Mouse (Mus musculus) liver, postnatal 0 days (tissue): ENCODE measurements around the gene Lypd6b. TPM values are rescaled to one million over a fixed set of nuclear protein-coding genes. Genes with fewer than 3 reads are reported as not detected.

Source experiments
- ATAC-seq: fragments of 200-750 bp; cut with Nextera tagmentation; 2 replicates; pipeline ENCODE4 v1.8.0; 2017; ENCODE audit warnings: mild to moderate bottlenecking, moderate library complexity
- DNase-seq: peaks from one replicate; pipeline ENCODE4 v3.0.0-alpha.2; 2016
- H3K27ac ChIP-seq: fragments of 300-500 bp; sonication (generic); 2 replicates; pipeline ENCODE4 v1.5.1; 2014; ENCODE audit warnings: antibody characterized with exemption, moderate library complexity, mild to moderate bottlenecking, low read depth
- H3K27me3 ChIP-seq: fragments of 300-500 bp; sonication (generic); 2 replicates; pipeline ENCODE4 v1.6.1; 2014; ENCODE audit warnings: low read length, control low read depth, mixed read lengths; ENCODE audit not compliant: insufficient read depth
- H3K36me3 ChIP-seq: fragments of 300-500 bp; sonication (generic); replicated peaks from 2 replicates; pipeline ENCODE4 v1.6.1; 2014; ENCODE audit warnings: mild to moderate bottlenecking, control low read depth, low read length, moderate library complexity, mixed read lengths; ENCODE audit not compliant: insufficient read depth
- H3K4me1 ChIP-seq: fragments of 300-500 bp; sonication (generic); 2 replicates; pipeline ENCODE4 v1.6.1; 2014; ENCODE audit warnings: antibody characterized with exemption, mild to moderate bottlenecking, control low read depth; ENCODE audit not compliant: insufficient read depth
- H3K4me2 ChIP-seq: fragments of 300-500 bp; sonication (generic); 2 replicates; pipeline ENCODE4 v1.6.1; 2014; ENCODE audit warnings: low read depth, mild to moderate bottlenecking, low read length, moderate library complexity, mixed read lengths
- H3K4me3 ChIP-seq: fragments of 300-500 bp; sonication (generic); 2 replicates; pipeline ENCODE4 v1.5.1; 2014; ENCODE audit warnings: low read depth, low read length
- H3K9ac ChIP-seq: fragments of 300-500 bp; sonication (generic); replicated peaks from 2 replicates; pipeline ENCODE4 v1.6.1; 2014; ENCODE audit warnings: mild to moderate bottlenecking, moderate library complexity
- H3K9me3 ChIP-seq: fragments of 300-500 bp; sonication (generic); 2 replicates; pipeline ENCODE4 v1.6.1; 2016; ENCODE audit warnings: mild to moderate bottlenecking, control low read depth, low read length, mixed read lengths
- CTCF ChIP-seq: sonication (generic); IDR thresholded peaks from 2 replicates; pipeline ENCODE4 v1.5.1; 2016; ENCODE audit warnings: antibody characterized with exemption, low read depth
- EP300 ChIP-seq: IDR thresholded peaks from 2 replicates; pipeline ENCODE4 v1.6.1; 2016; ENCODE audit warnings: antibody characterized with exemption, low read depth, mild to moderate bottlenecking
- WGBS: fragments of 180-500 bp; shearing (Covaris S2); extraction: QIAGEN DNeasy Blood & Tissue Kit; methylation state at CpG from one replicate; pipeline ENCODE4 v1.1.7; 2014; ENCODE audit not compliant: insufficient replicate concordance; 5-methylcytosine and 5-hydroxymethylcytosine counted together
- polyA plus RNA-seq: library from polyadenylated mRNA; unstranded; fragments of >200 nt; fragmentation: Nextera tagmentation; extraction: Ambion mirVana; gene quantifications from 2 replicates; pipeline ENCODE4 v1.2.1, GENCODE M21; 2015

The Lypd6b gene
- polyA plus RNA-seq, 1 experiment from 2014 or later, result not detected

DNA sequence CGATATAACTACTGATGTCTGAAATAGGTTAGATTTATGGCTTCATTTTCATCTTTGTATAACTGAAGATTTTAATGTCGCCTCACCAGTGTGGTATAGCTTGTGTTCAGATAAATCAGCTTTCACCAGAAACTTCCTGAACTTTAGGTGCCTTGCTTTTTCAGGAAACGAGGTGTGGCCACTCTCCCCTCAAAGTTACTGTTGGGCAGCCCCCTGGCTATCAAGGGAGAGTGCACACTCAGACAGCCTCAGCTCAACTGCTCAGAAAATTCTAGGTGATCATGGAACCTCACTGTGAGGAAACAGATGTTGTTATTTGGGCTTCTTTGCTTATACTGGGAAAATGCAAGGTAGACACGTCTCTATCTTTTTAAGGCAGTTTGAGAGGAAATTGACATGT is 25.7 kb downstream of the Lypd6b start:
- no peaks in the 10 kb centered on the region for H3K9me3 ChIP-seq
- H3K36me3 ChIP-seq, result no peaks in the 10 kb centered on the region
- no peak for ATAC-seq
- no peak overlapping the region for H3K4me3 ChIP-seq
- DNase-seq, result no peak
- H3K27ac ChIP-seq, result no peak overlapping the region
- no peaks in the 10 kb centered on the region for H3K27me3 ChIP-seq
- H3K4me1 ChIP-seq, result peaks cover 14% of the 10 kb centered on the region
- no peak overlapping the region for H3K9ac ChIP-seq
- TF ChIP-seq EP300, result no peak
- no peak for TF ChIP-seq CTCF
- H3K4me2 ChIP-seq, result no peak overlapping the region
- 41% methylated on average over 4 of the region's 4 CpGs for WGBS

DNA sequence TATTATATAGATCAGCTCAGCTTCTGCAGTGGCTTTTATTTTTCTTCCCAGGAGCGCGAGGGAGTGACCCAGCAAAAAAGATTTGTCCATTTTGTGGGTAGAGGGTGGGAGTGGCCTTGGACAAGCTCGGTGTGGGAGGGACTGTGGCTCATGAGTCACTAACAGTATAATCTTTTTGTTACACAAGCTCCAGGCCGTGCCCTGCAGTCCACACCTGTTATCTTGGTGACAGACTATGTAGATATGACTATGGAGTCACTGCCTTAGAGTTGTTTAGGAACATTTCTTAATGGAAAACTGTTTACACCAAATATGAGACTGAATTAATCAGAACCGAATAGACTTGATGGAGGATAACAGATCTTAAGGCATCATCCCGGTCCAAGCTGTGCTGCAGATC is 26.5 kb downstream of the Lypd6b start:
- no peak for DNase-seq

DNA sequence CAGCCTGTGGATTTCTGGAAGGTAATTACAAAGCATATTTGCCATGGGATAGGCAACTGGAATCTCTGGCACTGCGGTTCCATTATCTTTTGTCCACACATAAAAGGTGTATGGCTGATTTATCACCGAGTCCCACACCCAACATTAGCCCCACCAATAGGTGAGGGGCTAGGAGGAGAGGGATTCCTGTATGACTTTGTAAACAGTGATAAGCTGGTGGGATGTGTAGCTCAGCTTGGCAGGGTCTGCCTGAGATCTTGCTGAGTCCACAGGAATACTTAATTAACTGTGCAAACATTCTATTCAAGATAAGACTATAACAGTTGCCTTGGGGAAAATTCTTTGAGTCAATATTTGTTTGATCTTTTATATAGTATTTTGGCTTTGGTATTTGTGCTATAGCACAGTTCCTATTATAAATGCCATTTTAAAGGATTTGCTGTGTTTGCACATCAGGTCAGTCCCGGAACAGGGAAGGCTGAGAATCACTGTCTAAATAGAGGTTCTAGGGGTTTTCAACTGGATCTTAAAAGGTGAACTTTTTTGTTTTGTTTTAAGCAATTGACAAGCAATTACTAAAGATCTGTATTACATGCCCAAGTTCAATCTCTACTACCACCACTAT is 28.3 kb downstream of the Lypd6b start:
- H3K36me3 ChIP-seq, result no peaks in the 10 kb centered on the region
- TF ChIP-seq EP300 (no peak), CTCF (no peak)
- no peaks in the 10 kb centered on the region for H3K27me3 ChIP-seq
- H3K9me3 ChIP-seq, result no peaks in the 10 kb centered on the region
- no peak overlapping the region for H3K9ac ChIP-seq
- DNase-seq, result no peak
- H3K4me2 ChIP-seq, result no peak overlapping the region
- no peak for ATAC-seq
- no peak overlapping the region for H3K4me3 ChIP-seq
- peaks cover 14% of the 10 kb centered on the region for H3K4me1 ChIP-seq
- no peak overlapping the region for H3K27ac ChIP-seq
- WGBS, result 49% methylated on average over 3 of the region's 3 CpGs

More for the DNA sequence above, 26.5 kb downstream of the Lypd6b start:
- peak; percentile 43; the same call in 1 of the 2 replicates for ATAC-seq
- Histone ChIP-seq H3K4me1 (peaks cover 14% of the 10 kb centered on the region), H3K4me3 (no peak overlapping the region), H3K9ac (no peak overlapping the region), H3K27ac (no peak overlapping the region), H3K9me3 (no peaks in the 10 kb centered on the region), H3K4me2 (no peak overlapping the region), H3K27me3 (no peaks in the 10 kb centered on the region), H3K36me3 (no peaks in the 10 kb centered on the region)
- TF ChIP-seq EP300 (no peak), CTCF (no peak)
- 28% methylated on average over 6 of the region's 6 CpGs for WGBS

DNA sequence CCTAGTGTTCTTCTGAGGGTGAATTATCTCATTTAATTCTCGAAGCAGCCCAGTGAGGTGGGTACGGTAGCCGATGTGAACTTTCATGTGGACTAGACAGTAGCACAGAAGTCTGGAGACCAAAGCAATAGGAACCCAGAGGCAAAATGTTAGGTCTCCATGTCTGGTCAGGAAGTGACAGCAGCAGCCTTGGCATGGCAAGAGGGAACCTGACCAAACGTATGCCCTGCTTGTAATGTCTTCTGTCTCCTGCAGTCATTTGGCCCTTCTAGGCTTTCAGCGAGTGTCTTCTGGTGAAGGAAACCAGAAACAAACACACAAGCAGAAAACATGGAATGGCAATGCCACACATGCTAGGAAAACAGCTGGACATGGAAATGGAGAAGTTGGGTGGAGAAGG is 29.1 kb downstream of the Lypd6b start:
- Histone ChIP-seq H3K27ac (no peak overlapping the region), H3K4me1 (peaks cover 12% of the 10 kb centered on the region), H3K9me3 (no peaks in the 10 kb centered on the region), H3K4me3 (no peak overlapping the region), H3K4me2 (no peak overlapping the region), H3K9ac (no peak overlapping the region), H3K36me3 (no peaks in the 10 kb centered on the region), H3K27me3 (no peaks in the 10 kb centered on the region)
- no peak for DNase-seq
- ATAC-seq, result no peak
- TF ChIP-seq CTCF (no peak), EP300 (no peak)
- 77% methylated on average over 5 of the region's 5 CpGs for WGBS

DNA sequence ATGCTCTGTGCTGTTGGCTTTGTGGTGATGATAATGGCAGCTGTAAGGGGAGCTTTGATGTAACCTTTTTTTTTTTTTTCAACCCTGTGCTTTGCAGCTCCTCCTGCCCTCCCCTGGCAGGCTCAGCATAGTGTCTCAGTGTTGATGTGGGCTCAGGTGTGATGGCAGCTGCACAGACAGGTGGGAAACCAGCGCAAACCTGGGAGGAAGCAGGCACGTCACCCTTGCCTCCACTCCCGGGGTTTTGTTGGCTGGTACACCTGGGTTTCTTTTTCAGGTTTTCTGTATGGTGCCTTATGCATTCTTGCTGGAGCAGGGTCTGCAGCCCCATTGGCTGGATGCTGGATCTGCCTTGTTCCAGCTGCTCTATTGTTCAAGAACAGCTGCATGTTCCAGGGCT is 29.7 kb downstream of the Lypd6b start:
- Histone ChIP-seq H3K9me3 (no peaks in the 10 kb centered on the region), H3K4me3 (no peak overlapping the region), H3K27ac (no peak overlapping the region), H3K27me3 (no peaks in the 10 kb centered on the region), H3K4me2 (no peak overlapping the region), H3K9ac (no peak overlapping the region), H3K4me1 (peaks cover 6% of the 10 kb centered on the region), H3K36me3 (no peaks in the 10 kb centered on the region)
- TF ChIP-seq CTCF (no peak), EP300 (no peak)
- no peak for ATAC-seq
- WGBS, result 81% methylated on average over 3 of the region's 3 CpGs
- DNase-seq, result no peak

DNA sequence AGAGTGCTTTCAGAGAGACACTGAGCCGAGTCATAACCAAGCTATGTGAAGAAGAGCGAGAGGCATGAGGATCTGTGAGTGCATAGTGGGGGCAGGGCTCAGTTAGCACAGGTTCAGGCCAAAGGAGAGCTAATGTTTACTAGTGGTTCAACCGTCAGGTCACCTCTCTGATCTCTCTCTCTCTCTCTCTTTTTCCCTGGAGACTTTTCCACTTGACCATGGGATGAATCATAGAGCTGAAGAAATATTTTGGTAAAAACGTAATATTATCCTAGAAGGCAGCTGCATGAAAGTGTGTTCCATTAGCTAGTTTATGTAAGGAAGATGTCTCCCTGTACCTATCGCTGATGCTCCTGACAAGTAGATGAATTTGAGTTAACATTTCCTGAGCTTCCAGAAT is 30.6 kb downstream of the Lypd6b start:
- WGBS, result 74% methylated on average over 5 of the region's 5 CpGs

DNA sequence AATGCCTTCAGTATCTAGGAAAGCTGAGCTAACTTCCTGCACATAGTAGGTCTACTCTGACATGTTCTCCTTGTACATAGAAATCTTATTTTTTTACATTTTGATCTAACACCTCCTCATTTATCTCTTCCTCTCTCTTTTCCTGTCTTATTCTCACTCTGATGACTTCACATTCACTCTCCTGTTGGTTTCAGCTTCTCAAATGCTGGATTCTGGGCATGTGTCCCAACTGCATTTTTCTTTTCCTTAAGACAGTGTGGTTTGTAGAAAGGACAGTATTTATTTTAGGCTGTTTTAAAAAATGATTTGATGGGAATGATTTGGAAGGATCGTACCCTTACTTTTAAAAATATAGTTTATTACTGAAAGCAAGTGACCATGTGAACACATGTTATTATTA is 34.8 kb downstream of the Lypd6b start:
- no peaks in the 10 kb centered on the region for H3K36me3 ChIP-seq
- ATAC-seq, result no peak
- H3K9ac ChIP-seq, result no peak overlapping the region
- H3K4me2 ChIP-seq, result no peak overlapping the region
- TF ChIP-seq EP300, result no peak
- TF ChIP-seq CTCF, result no peak
- no peaks in the 10 kb centered on the region for H3K27me3 ChIP-seq
- no peak for DNase-seq
- WGBS, result 77% methylated on average over 1 of the region's 1 CpGs
- H3K4me1 ChIP-seq, result no peaks in the 10 kb centered on the region
- H3K27ac ChIP-seq, result no peak overlapping the region
- H3K9me3 ChIP-seq, result no peaks in the 10 kb centered on the region
- H3K4me3 ChIP-seq, result no peak overlapping the region

More for the DNA sequence above, 30.6 kb downstream of the Lypd6b start:
- Histone ChIP-seq H3K27me3 (no peaks in the 10 kb centered on the region), H3K9me3 (no peaks in the 10 kb centered on the region), H3K4me2 (no peak overlapping the region), H3K36me3 (no peaks in the 10 kb centered on the region), H3K4me1 (0 out of 2 replicates have a peak, but pooled peaks cover 4% of the 10 kb centered on the region), H3K27ac (no peak overlapping the region), H3K4me3 (no peak overlapping the region), H3K9ac (no peak overlapping the region)
- no peak for TF ChIP-seq EP300
- no peak for TF ChIP-seq CTCF
- ATAC-seq, result no peak
- no peak for DNase-seq
